Mouse (Mus musculus): Measurements from ENCODE around the gene Myog.

- TF ChIP-seq CTCF (IDR thresholded peaks at IDR 0.05; ENCODE audit: borderline replicate concordance, extremely low read depth, insufficient read depth, insufficient read length): no peak
- TF ChIP-seq POLR2A (IDR thresholded peaks at IDR 0.05; ENCODE audit: borderline replicate concordance, extremely low read depth, insufficient read depth, insufficient read length, poor library complexity, severe bottlenecking): no peak
Measured at GRCm38 (mm10) chr1:134280174-134280573, 9.6 kb upstream of the Myog start.
